In genomic region chr19:61175756-61176324, GRCm38 (mm10) we compare ENCODE assay signal across 9 mouse cellular contexts. TPM values are rescaled to one million over a fixed set of nuclear protein-coding genes. Genes with fewer than 3 reads are reported as not detected.
DNase-seq lines count a peak whose midpoint lies in the region; ATAC-seq and TF ChIP-seq lines count a peak whose summit lies in the region.
"Had no signal": no experiment of that assay in that cellular context is flagged by ENCODE, and none has a peak within 500 bp of the region (broad histone marks: within the 10 kb centered on the region; RNA-seq: fewer than 3 reads in every experiment).

Gene Gm7102 (minus strand): TSS chr19:61176309.

- peak; percentile 29; the same call in 1 of the 2 replicates for ATAC-seq in common myeloid progenitor, adult 5-6 weeks (replicated peaks; ENCODE audit: low read depth, poor library complexity, severe bottlenecking)
- ATAC-seq in hindbrain, embryonic 14.5 days (ENCODE audit: low FRiP score), result no peak
- ATAC-seq in liver, postnatal 0 days, result no peak

- DNase-seq in heart, embryonic 10.5 days (ENCODE audit: low spot score), result peak; percentile 75
- DNase-seq in heart, postnatal 36 days, result no peak
- no peak for DNase-seq in hindbrain, embryonic 14.5 days (ENCODE audit: low spot score)
- no peak for DNase-seq in liver, postnatal 0 days
- no peak for DNase-seq in right cerebral cortex, adult 18-20 months
- no peak for DNase-seq in layer of hippocampus, postnatal 36 days
- DNase-seq in frontal cortex, postnatal 36 days (ENCODE audit: low spot score in 2 of 2), result no peak

- H3K4me1 ChIP-seq in heart, embryonic 10.5 days, result no peaks in the 10 kb centered on the region
- no peaks in the 10 kb centered on the region for H3K4me1 ChIP-seq in hindbrain, embryonic 14.5 days (replicated peaks; ENCODE audit: control insufficient read depth, insufficient read depth, low read length)
- H3K4me1 ChIP-seq in liver, postnatal 0 days (ENCODE audit: insufficient read depth), result no peaks in the 10 kb centered on the region

- no peak for TF ChIP-seq EP300 in liver, postnatal 0 days (IDR thresholded peaks at IDR 0.05; ENCODE audit: low read depth)

- no peaks in the 10 kb centered on the region for H3K36me3 ChIP-seq in heart, embryonic 10.5 days
- H3K36me3 ChIP-seq in hindbrain, embryonic 14.5 days (replicated peaks; ENCODE audit: control insufficient read depth, insufficient read depth), result no peaks in the 10 kb centered on the region
- H3K36me3 ChIP-seq in liver, postnatal 0 days (replicated peaks; ENCODE audit: insufficient read depth, low read length), result no peaks in the 10 kb centered on the region

- peak within 1 kb of the TSS; percentile 56 for H3K4me3 ChIP-seq in heart, embryonic 10.5 days
- peak within 1 kb of the TSS; percentile 27 for H3K4me3 ChIP-seq in hindbrain, embryonic 14.5 days (replicated peaks; ENCODE audit: low read length)
- H3K4me3 ChIP-seq in liver, postnatal 0 days (ENCODE audit: low read depth, low read length), result peak within 1 kb of the TSS; percentile 20; the same call in 1 of the 2 replicates

- 21% methylated on average over 39 of the region's 39 CpGs for WGBS in heart, embryonic 10.5 days
- WGBS in hindbrain, embryonic 14.5 days, result 34% methylated on average over 39 of the region's 39 CpGs
- 34% methylated on average over 39 of the region's 39 CpGs for WGBS in liver, postnatal 0 days (ENCODE audit: insufficient replicate concordance)

- intact Hi-C loops in heart, postnatal 36 days (cut with DNase I), result no loop called here

- H3K9me3 ChIP-seq in heart, embryonic 10.5 days, result peaks cover under 1% of the 10 kb centered on the region; the same call in 1 of the 2 replicates
- no peaks in the 10 kb centered on the region for H3K9me3 ChIP-seq in hindbrain, embryonic 14.5 days (ENCODE audit: control insufficient read depth, low read length)
- no peaks in the 10 kb centered on the region for H3K9me3 ChIP-seq in liver, postnatal 0 days (ENCODE audit: low read length)

- no peak within 1 kb of the TSS for H3K9ac ChIP-seq in hindbrain, embryonic 14.5 days
- peak within 1 kb of the TSS; percentile 30; the same call in 1 of the 2 replicates for H3K9ac ChIP-seq in liver, postnatal 0 days (replicated peaks)

- no peak for TF ChIP-seq CTCF in liver, postnatal 0 days (IDR thresholded peaks at IDR 0.05; ENCODE audit: low read depth)

- H3K27me3 ChIP-seq in heart, embryonic 10.5 days (ENCODE audit: insufficient read depth, poor library complexity, severe bottlenecking), result peaks cover 9% of the 10 kb centered on the region; the same call in 1 of the 2 replicates
- no peaks in the 10 kb centered on the region for H3K27me3 ChIP-seq in hindbrain, embryonic 14.5 days (ENCODE audit: control insufficient read depth, insufficient read depth, low read length)
- H3K27me3 ChIP-seq in liver, postnatal 0 days (ENCODE audit: insufficient read depth, low read length), result no peaks in the 10 kb centered on the region

- H3K4me2 ChIP-seq in hindbrain, embryonic 14.5 days (replicated peaks), result peak within 1 kb of the TSS; percentile 41
- peak within 1 kb of the TSS; percentile 52 for H3K4me2 ChIP-seq in liver, postnatal 0 days (ENCODE audit: low read depth, low read length)

- H3K27ac ChIP-seq in heart, embryonic 10.5 days, result peak within 1 kb of the TSS; percentile 67
- no peak within 1 kb of the TSS for H3K27ac ChIP-seq in hindbrain, embryonic 14.5 days
- H3K27ac ChIP-seq in liver, postnatal 0 days (ENCODE audit: low read depth), result no peak within 1 kb of the TSS

RNA-seq across cellular contexts. Expression of gene Gm7102, which starts in this region (rescaled TPM):
- polyA plus RNA-seq in heart, embryonic 10.5 days (2016; fragmentation: Nextera tagmentation; extraction: Ambion mirVana), result 0.09 and 0.10 TPM in 2 replicates
- not detected for total RNA-seq in heart, postnatal 36 days (2021)
- total RNA-seq in common myeloid progenitor, adult 5-6 weeks (2017), result 0.09 TPM in 1 of 2 replicates, not detected in the other
- 0.13 and 0.33 TPM in 2 replicates for polyA plus RNA-seq in hindbrain, embryonic 14.5 days (2014; fragmentation: Nextera tagmentation; extraction: Ambion mirVana)
- 0.07 TPM in 1 of 2 replicates, not detected in the other for polyA plus RNA-seq in liver, postnatal 0 days (2015; fragmentation: Nextera tagmentation; extraction: Ambion mirVana)
- not detected for total RNA-seq in layer of hippocampus, postnatal 36 days (2021)
- polyA plus RNA-seq: C2C12 had no signal

Comparison
In these comparisons a context has a peak if more than half of its experiments do, and no peak if none do; other contexts are left out.
1. Peak in DNase-seq, H3K4me3 ChIP-seq and H3K27ac ChIP-seq in heart, embryonic 10.5 days; RNA of the gene not detected or under 1 TPM.
2. Peak in ATAC-seq in common myeloid progenitor, adult 5-6 weeks; RNA of the gene not detected or under 1 TPM.